ENCODE assay signal across 22 mouse cellular contexts in genomic region chr14:111971857-111972256, GRCm38 (mm10).
"Had no signal": no experiment of that assay in that cellular context is flagged by ENCODE, and none has a peak within 500 bp of the region (broad histone marks: within the 10 kb centered on the region; RNA-seq: fewer than 3 reads in every experiment).

No protein-coding gene starts in this region.

- H3K4me2 ChIP-seq: limb, embryonic 13.5 days; liver, embryonic 12.5 days; liver, embryonic 15.5 days; midbrain, embryonic 11.5 days; midbrain, embryonic 15.5 days; neural tube, embryonic 13.5 days; stomach, embryonic 15.5 days had no signal

- H3K9ac ChIP-seq: limb, embryonic 13.5 days; liver, embryonic 12.5 days; liver, embryonic 15.5 days; midbrain, embryonic 15.5 days; neural tube, embryonic 13.5 days; stomach, embryonic 15.5 days had no signal

- H3K9me3 ChIP-seq: limb, embryonic 10.5 days; limb, embryonic 13.5 days; liver, embryonic 12.5 days; liver, embryonic 15.5 days; midbrain, embryonic 15.5 days; neural tube, embryonic 13.5 days; stomach, embryonic 15.5 days had no signal

- H3K4me1 ChIP-seq: limb, embryonic 10.5 days; limb, embryonic 13.5 days; liver, embryonic 12.5 days; liver, embryonic 15.5 days; midbrain, embryonic 15.5 days; neural tube, embryonic 13.5 days; stomach, embryonic 15.5 days had no signal

- H3K27me3 ChIP-seq: limb, embryonic 13.5 days; liver, embryonic 12.5 days; liver, embryonic 15.5 days; midbrain, embryonic 15.5 days; neural tube, embryonic 13.5 days; stomach, embryonic 15.5 days had no signal

- H3K27ac ChIP-seq: kidney, postnatal 0 days; layer of hippocampus, adult 2 months; limb, embryonic 10.5 days; limb, embryonic 13.5 days; liver, embryonic 12.5 days; liver, embryonic 15.5 days; midbrain, embryonic 15.5 days; neural tube, embryonic 13.5 days; stomach, embryonic 15.5 days had no signal

- H3K4me3 ChIP-seq: layer of hippocampus, adult 2 months; limb, embryonic 10.5 days; limb, embryonic 13.5 days; liver, embryonic 12.5 days; liver, embryonic 15.5 days; midbrain, embryonic 15.5 days; myocyte; neural tube, embryonic 13.5 days; stomach, embryonic 15.5 days had no signal

- DNase-seq: kidney, adult 18-20 months; kidney, adult 9 months; kidney, postnatal 25 days; layer of hippocampus, adult 9-11 months; liver; lung, adult 2 months; lung, postnatal 14 days; lung, postnatal 4 days; right cerebral cortex, postnatal 25 days; spleen, adult 18-20 months; thymus, postnatal 25 days had no signal

- ATAC-seq: liver, embryonic 12.5 days; midbrain, embryonic 15.5 days had no signal

- H3K36me3 ChIP-seq: limb, embryonic 10.5 days; limb, embryonic 13.5 days; liver, embryonic 12.5 days; liver, embryonic 15.5 days; midbrain, embryonic 15.5 days; neural tube, embryonic 13.5 days; stomach, embryonic 15.5 days had no signal
